Mouse (Mus musculus) hindbrain, postnatal 0 days (tissue): ENCODE measurements at regions not wholly inside any gene's neighbourhood (a gene's known extent, or its start where the extent isn't known, plus 50 kb on each side); places are given as distances from the start of the nearest gene placed in this dataset.

Source experiments
- ATAC-seq: fragments of 200-750 bp; cut with Nextera tagmentation; 2 replicates; pipeline ENCODE4 v1.8.0; 2017; ENCODE audit warnings: mild to moderate bottlenecking, moderate TSS enrichment, moderate library complexity
- DNase-seq: peaks from one replicate; pipeline ENCODE4 v3.0.0-alpha.2; 2015; ENCODE audit warnings: low spot score
- H3K27ac ChIP-seq: fragments of 300-500 bp; sonication (generic); 2 replicates; pipeline ENCODE4 v1.5.1; 2014; ENCODE audit warnings: mild to moderate bottlenecking
- H3K27me3 ChIP-seq: fragments of 300-500 bp; sonication (generic); 2 replicates; pipeline ENCODE4 v1.6.1; 2014; ENCODE audit warnings: low read length, mixed read lengths; ENCODE audit not compliant: insufficient read depth
- H3K36me3 ChIP-seq: fragments of 300-500 bp; sonication (generic); 2 replicates; pipeline ENCODE4 v1.6.1; 2014; ENCODE audit warnings: low read length, mixed read lengths; ENCODE audit not compliant: insufficient read depth
- H3K4me1 ChIP-seq: fragments of 300-500 bp; sonication (generic); 2 replicates; pipeline ENCODE4 v1.6.1; 2014; ENCODE audit warnings: antibody characterized with exemption, low read length, mixed read lengths; ENCODE audit not compliant: insufficient read depth
- H3K4me2 ChIP-seq: fragments of 300-500 bp; sonication (generic); 2 replicates; pipeline ENCODE4 v1.6.1; 2014; ENCODE audit warnings: low read depth, mild to moderate bottlenecking, low read length, moderate library complexity, mixed read lengths
- H3K4me3 ChIP-seq: fragments of 300-500 bp; sonication (generic); 2 replicates; pipeline ENCODE4 v1.5.1; 2014; ENCODE audit warnings: low read length
- H3K9ac ChIP-seq: fragments of 300-500 bp; sonication (generic); replicated peaks from 2 replicates; pipeline ENCODE4 v1.6.1; 2014; ENCODE audit warnings: mild to moderate bottlenecking, low read length, moderate library complexity, mixed read lengths
- H3K9me3 ChIP-seq: fragments of 300-500 bp; sonication (generic); 2 replicates; pipeline ENCODE4 v1.6.1; 2016; ENCODE audit warnings: low read length, mixed read lengths
- CTCF ChIP-seq: IDR thresholded peaks from 2 replicates; pipeline ENCODE4 v1.5.1; 2016; ENCODE audit warnings: antibody characterized with exemption, control low read depth, low read depth
- WGBS: fragments of 180-500 bp; shearing (Covaris S2); extraction: QIAGEN DNeasy Blood & Tissue Kit; methylation state at CpG from one replicate; pipeline ENCODE4 v1.1.7; 2014; 5-methylcytosine and 5-hydroxymethylcytosine counted together

- no peaks in the 10 kb centered on the region for H3K36me3 ChIP-seq
- DNase-seq (no peak), ATAC-seq (no peak)
- no peak for TF ChIP-seq CTCF
- H3K27me3 ChIP-seq: no peaks in the 10 kb centered on the region
- H3K4me2 ChIP-seq: no peak overlapping the region
- H3K27ac ChIP-seq: no peak overlapping the region
- no peak overlapping the region for H3K9ac ChIP-seq
- H3K9me3 ChIP-seq: no peaks in the 10 kb centered on the region
- H3K4me1 ChIP-seq: no peaks in the 10 kb centered on the region
- WGBS: 65% methylated on average over 3 of the region's 3 CpGs
- H3K4me3 ChIP-seq: no peak overlapping the region
Measured at GRCm38 (mm10) chr17:68078709-68079108, 74.8 kb upstream of the Arhgap28 start.

- WGBS: 92% methylated on average over 2 of the region's 2 CpGs
- H3K27me3 ChIP-seq: no peaks in the 10 kb centered on the region
- no peak for TF ChIP-seq CTCF
- DNase-seq: no peak
- H3K9ac ChIP-seq: no peak overlapping the region
- H3K27ac ChIP-seq: no peak overlapping the region
- no peaks in the 10 kb centered on the region for H3K36me3 ChIP-seq
- H3K4me1 ChIP-seq: no peaks in the 10 kb centered on the region
- H3K4me2 ChIP-seq: no peak overlapping the region
- no peaks in the 10 kb centered on the region for H3K9me3 ChIP-seq
- no peak for ATAC-seq
- no peak overlapping the region for H3K4me3 ChIP-seq
Measured at GRCm38 (mm10) chr17:68084446-68084845, 80.5 kb upstream of the Arhgap28 start.

GRCm38 (mm10) chr17:68087149-68087548, 83.2 kb upstream of the Arhgap28 start:
- H3K4me3 ChIP-seq: no peak overlapping the region
- no peaks in the 10 kb centered on the region for H3K27me3 ChIP-seq
- no peak for DNase-seq
- no peak overlapping the region for H3K4me2 ChIP-seq
- no peak overlapping the region for H3K9ac ChIP-seq
- WGBS: 63% methylated on average over 1 of the region's 1 CpGs
- ATAC-seq: no peak
- H3K4me1 ChIP-seq: no peaks in the 10 kb centered on the region
- no peaks in the 10 kb centered on the region for H3K36me3 ChIP-seq
- H3K9me3 ChIP-seq: no peaks in the 10 kb centered on the region
- TF ChIP-seq CTCF: no peak
- no peak overlapping the region for H3K27ac ChIP-seq

GRCm38 (mm10) chr17:68089179-68089578, 85.3 kb upstream of the Arhgap28 start:
- no peaks in the 10 kb centered on the region for H3K27me3 ChIP-seq
- no peaks in the 10 kb centered on the region for H3K4me1 ChIP-seq
- DNase-seq (no peak), ATAC-seq (no peak)
- no peak overlapping the region for H3K9ac ChIP-seq
- H3K36me3 ChIP-seq: no peaks in the 10 kb centered on the region
- TF ChIP-seq CTCF: no peak
- no peaks in the 10 kb centered on the region for H3K9me3 ChIP-seq
- H3K27ac ChIP-seq: no peak overlapping the region
- 84% methylated on average over 1 of the region's 1 CpGs for whole genome bisulfite sequencing
- no peak overlapping the region for H3K4me3 ChIP-seq
- H3K4me2 ChIP-seq: no peak overlapping the region

GRCm38 (mm10) chr17:68089830-68090229, 85.9 kb upstream of the Arhgap28 start:
- H3K9me3 ChIP-seq: no peaks in the 10 kb centered on the region
- H3K27me3 ChIP-seq: no peaks in the 10 kb centered on the region
- H3K4me1 ChIP-seq: no peaks in the 10 kb centered on the region
- no peaks in the 10 kb centered on the region for H3K36me3 ChIP-seq
- WGBS: 75% methylated on average over 1 of the region's 1 CpGs
- H3K4me3 ChIP-seq: no peak overlapping the region
- DNase-seq (no peak), ATAC-seq (no peak)
- H3K27ac ChIP-seq: no peak overlapping the region
- H3K4me2 ChIP-seq: no peak overlapping the region
- H3K9ac ChIP-seq: no peak overlapping the region
- no peak for TF ChIP-seq CTCF

GRCm38 (mm10) chr17:68096982-68097381, 93.1 kb upstream of the Arhgap28 start:
- WGBS: 57% methylated on average over 2 of the region's 2 CpGs
- DNase-seq: no peak
- H3K27me3 ChIP-seq: no peaks in the 10 kb centered on the region
- no peak overlapping the region for H3K9ac ChIP-seq
- TF ChIP-seq CTCF: no peak
- H3K4me1 ChIP-seq: no peaks in the 10 kb centered on the region
- H3K9me3 ChIP-seq: no peaks in the 10 kb centered on the region
- no peak overlapping the region for H3K4me2 ChIP-seq
- H3K4me3 ChIP-seq: no peak overlapping the region
- no peak for ATAC-seq
- no peak overlapping the region for H3K27ac ChIP-seq
- no peaks in the 10 kb centered on the region for H3K36me3 ChIP-seq

GRCm38 (mm10) chr17:68097436-68097835, 93.5 kb upstream of the Arhgap28 start:
- no peak for TF ChIP-seq CTCF
- H3K4me1 ChIP-seq: no peaks in the 10 kb centered on the region
- no peak overlapping the region for H3K27ac ChIP-seq
- H3K4me2 ChIP-seq: no peak overlapping the region
- H3K9ac ChIP-seq: no peak overlapping the region
- H3K36me3 ChIP-seq: no peaks in the 10 kb centered on the region
- no peaks in the 10 kb centered on the region for H3K27me3 ChIP-seq
- no peak for ATAC-seq
- DNase-seq: no peak
- no peaks in the 10 kb centered on the region for H3K9me3 ChIP-seq
- WGBS: 80% methylated on average over 6 of the region's 6 CpGs
- no peak overlapping the region for H3K4me3 ChIP-seq
